Mouse (Mus musculus) limb, embryonic 14.5 days (tissue): ENCODE measurements around the gene Zfp617. TPM values are rescaled to one million over a fixed set of nuclear protein-coding genes. Genes with fewer than 3 reads are reported as not detected.

Experiments used
- ATAC-seq: fragments of 200-750 bp; cut with Nextera tagmentation; 2 replicates; pipeline ENCODE4 v1.8.0; 2017; ENCODE audit warnings: low read depth, moderate number of reproducible peaks, moderate TSS enrichment; ENCODE audit not compliant: low FRiP score
- DNase-seq: peaks from one replicate; pipeline ENCODE4 v3.0.0-alpha.2; 2015; ENCODE audit warnings: low spot score
- H3K27ac ChIP-seq: fragments of 300-500 bp; sonication (generic); replicated peaks from 2 replicates; pipeline ENCODE4 v1.5.1; 2014; ENCODE audit warnings: low read depth, mild to moderate bottlenecking, low read length, moderate library complexity, mixed read lengths
- H3K27me3 ChIP-seq: fragments of 300-500 bp; sonication (generic); 2 replicates; pipeline ENCODE4 v1.6.1; 2014; ENCODE audit warnings: low read length, mixed read lengths; ENCODE audit not compliant: control insufficient read depth, insufficient read depth
- H3K36me3 ChIP-seq: fragments of 300-500 bp; sonication (generic); 2 replicates; pipeline ENCODE4 v1.6.1; 2014; ENCODE audit warnings: mild to moderate bottlenecking, low read length, moderate library complexity, mixed read lengths; ENCODE audit not compliant: control insufficient read depth, insufficient read depth
- H3K4me1 ChIP-seq: fragments of 300-500 bp; sonication (generic); 2 replicates; pipeline ENCODE4 v1.6.1; 2014; ENCODE audit warnings: antibody characterized with exemption, low read length, mixed read lengths; ENCODE audit not compliant: control insufficient read depth, insufficient read depth
- H3K4me2 ChIP-seq: fragments of 300-500 bp; sonication (generic); replicated peaks from 2 replicates; pipeline ENCODE4 v1.6.1; 2014; ENCODE audit warnings: low read depth, mild to moderate bottlenecking, low read length, moderate library complexity; ENCODE audit not compliant: severe bottlenecking
- H3K4me3 ChIP-seq: fragments of 300-500 bp; sonication (generic); replicated peaks from 2 replicates; pipeline ENCODE4 v1.5.1; 2014; ENCODE audit warnings: low read length
- H3K9ac ChIP-seq: fragments of 300-500 bp; sonication (generic); 2 replicates; pipeline ENCODE4 v1.6.1; 2014; ENCODE audit warnings: mild to moderate bottlenecking, low read depth, low read length, moderate library complexity; ENCODE audit not compliant: severe bottlenecking
- H3K9me3 ChIP-seq: fragments of 300-500 bp; sonication (generic); 2 replicates; pipeline ENCODE4 v1.6.1; 2016; ENCODE audit warnings: low read length; ENCODE audit not compliant: control insufficient read depth
- POLR2A ChIP-seq: fragments of 200-500 bp; IDR thresholded peaks from 2 replicates; pipeline ENCODE4 v1.8.0; 2012; ENCODE audit warnings: inconsistent platforms, mild to moderate bottlenecking, moderate library complexity, borderline replicate concordance; ENCODE audit not compliant: insufficient read depth, insufficient read length; ENCODE audit errors: extremely low read depth
- WGBS: fragments of 180-500 bp; shearing (Covaris S2); extraction: QIAGEN DNeasy Blood & Tissue Kit; methylation state at CpG from one replicate; pipeline ENCODE4 v1.1.7; 2014; 5-methylcytosine and 5-hydroxymethylcytosine counted together
- polyA plus RNA-seq, 2 experiments: library from polyadenylated mRNA; depleted of rRNA in 1 of 2; stranded (reverse) in 1 of 2; unstranded in 1 of 2; fragments of >200 nt; fragmentation: Nextera tagmentation in 1 of 2; extraction: Ambion mirVana in 1 of 2; gene quantifications; 2 replicates each; pipeline versions ENCODE4 v1.2.1 to v1.2.3; 2012 to 2014

Zfp617 gene
- polyA plus RNA-seq, 2 experiments = 14.9 to 21.2 TPM

DNA sequence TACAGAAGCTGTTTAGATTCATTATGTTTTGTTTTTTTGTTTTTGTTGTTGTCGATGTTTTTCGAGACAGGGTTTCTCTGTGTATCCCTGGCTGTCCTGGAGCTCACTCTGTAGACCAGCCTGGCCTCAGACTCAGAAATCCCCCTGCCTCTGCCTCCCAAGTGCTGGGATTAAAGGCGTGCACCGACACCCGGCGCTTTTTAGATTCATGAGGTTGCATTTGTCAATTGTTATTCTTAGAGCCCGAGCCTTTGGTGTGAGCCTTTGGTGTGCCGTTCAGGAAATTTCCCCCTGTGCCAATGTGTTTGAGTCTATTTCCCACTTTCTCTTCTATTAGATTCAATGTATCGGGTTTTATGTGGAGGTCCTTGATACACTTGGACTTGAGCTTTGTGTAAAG lies 46.2 kb downstream of the Zfp617 start:
- 98% methylated on average over 9 of the region's 9 CpGs for WGBS
- H3K36me3 ChIP-seq = 0 out of 2 replicates have a peak, but pooled peaks cover 2% of the 10 kb centered on the region
- no peak overlapping the region for H3K4me3 ChIP-seq
- DNase-seq (no peak), ATAC-seq (no peak)
- no peak overlapping the region for H3K9ac ChIP-seq
- H3K4me1 ChIP-seq = peaks cover 4% of the 10 kb centered on the region; the same call in 1 of the 2 replicates
- H3K9me3 ChIP-seq = peaks cover 15% of the 10 kb centered on the region
- H3K27ac ChIP-seq = no peak overlapping the region
- no peaks in the 10 kb centered on the region for H3K27me3 ChIP-seq
- TF ChIP-seq POLR2A = no peak
- H3K4me2 ChIP-seq = no peak overlapping the region

DNA sequence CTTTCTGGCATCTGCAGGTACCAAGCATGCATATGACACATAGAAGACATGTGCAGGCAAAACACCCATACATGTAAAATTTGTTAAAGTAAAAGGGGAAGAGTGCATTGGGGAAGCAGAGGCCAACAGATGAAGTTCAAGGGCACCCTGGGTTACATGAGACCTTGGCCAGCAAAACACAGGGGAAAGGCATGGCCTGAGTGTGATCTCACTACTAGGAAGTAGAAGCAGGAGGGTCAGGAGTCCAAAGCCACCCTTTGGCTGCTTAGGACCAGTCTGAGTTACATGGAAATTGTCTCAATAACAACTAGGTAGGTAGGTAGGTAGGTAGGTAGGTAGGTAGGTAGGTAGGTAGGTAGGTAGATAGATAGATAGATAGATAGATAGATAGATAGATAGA lies 52.0 kb downstream of the Zfp617 start:
- peaks cover 6% of the 10 kb centered on the region for H3K36me3 ChIP-seq
- ATAC-seq = no peak
- DNase-seq = no peak

DNA sequence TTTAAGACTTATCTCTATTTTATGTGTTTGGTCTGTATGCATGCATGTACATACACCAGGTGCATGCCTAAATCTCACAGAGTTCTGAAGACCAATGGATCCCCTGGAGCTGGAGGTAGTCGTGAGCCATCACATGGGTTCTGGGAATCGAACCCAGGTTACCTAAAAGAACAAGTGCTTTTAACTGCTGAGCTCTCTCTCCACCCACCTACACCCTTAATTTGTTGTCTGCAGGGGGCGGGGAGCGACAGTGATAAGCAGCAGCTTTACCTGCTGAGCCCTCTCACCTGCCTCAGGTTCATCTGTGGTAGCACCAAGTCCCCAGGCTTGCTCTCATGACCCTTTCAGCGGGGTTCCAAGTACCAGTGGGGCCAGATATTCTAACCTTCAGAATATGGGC lies 53.4 kb downstream of the Zfp617 start:
- no peak overlapping the region for H3K4me3 ChIP-seq
- 94% methylated on average over 5 of the region's 5 CpGs for WGBS
- no peak overlapping the region for H3K27ac ChIP-seq
- no peak overlapping the region for H3K9ac ChIP-seq
- TF ChIP-seq POLR2A = no peak
- ATAC-seq (no peak), DNase-seq (no peak)
- no peak overlapping the region for H3K4me2 ChIP-seq
- H3K9me3 ChIP-seq = peaks cover 5% of the 10 kb centered on the region; the same call in 1 of the 2 replicates
- H3K36me3 ChIP-seq = peaks cover 18% of the 10 kb centered on the region
- no peaks in the 10 kb centered on the region for H3K27me3 ChIP-seq
- no peaks in the 10 kb centered on the region for H3K4me1 ChIP-seq

More for the DNA sequence above, 52.0 kb downstream of the Zfp617 start:
- Histone ChIP-seq H3K4me2 (no peak overlapping the region), H3K9me3 (peaks cover 10% of the 10 kb centered on the region; the same call in 1 of the 2 replicates), H3K27me3 (no peaks in the 10 kb centered on the region), H3K4me1 (no peaks in the 10 kb centered on the region), H3K9ac (no peak overlapping the region), H3K27ac (no peak overlapping the region), H3K4me3 (no peak overlapping the region)
- no peak for TF ChIP-seq POLR2A

DNA sequence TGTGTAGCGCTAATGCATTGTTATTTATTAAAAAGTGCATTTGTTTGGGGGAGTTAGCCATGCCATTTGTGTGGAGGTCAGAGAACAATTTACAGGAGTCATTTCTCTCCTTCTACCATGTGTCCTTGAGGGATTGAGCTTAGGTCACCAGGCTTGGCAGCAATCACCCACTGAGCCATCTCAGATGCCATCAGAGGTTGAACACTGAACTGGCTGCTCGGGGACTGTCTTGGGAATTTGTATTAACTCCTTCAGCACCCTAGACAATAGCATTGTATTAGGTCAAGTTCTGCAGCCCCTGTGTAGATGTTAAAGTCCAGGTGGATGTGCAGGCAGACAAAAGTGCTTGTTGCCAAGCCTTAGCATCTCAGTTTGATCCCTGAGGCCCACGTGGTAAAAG lies 55.6 kb downstream of the Zfp617 start:
- Histone ChIP-seq H3K36me3 (peaks cover 40% of the 10 kb centered on the region), H3K27me3 (no peaks in the 10 kb centered on the region), H3K9ac (no peak overlapping the region), H3K4me3 (no peak overlapping the region), H3K4me2 (no peak overlapping the region), H3K27ac (no peak overlapping the region), H3K4me1 (no peaks in the 10 kb centered on the region), H3K9me3 (peaks cover 9% of the 10 kb centered on the region)
- no peak for DNase-seq
- TF ChIP-seq POLR2A = no peak
- ATAC-seq = no peak
- 92% methylated on average over 3 of the region's 3 CpGs for WGBS

DNA sequence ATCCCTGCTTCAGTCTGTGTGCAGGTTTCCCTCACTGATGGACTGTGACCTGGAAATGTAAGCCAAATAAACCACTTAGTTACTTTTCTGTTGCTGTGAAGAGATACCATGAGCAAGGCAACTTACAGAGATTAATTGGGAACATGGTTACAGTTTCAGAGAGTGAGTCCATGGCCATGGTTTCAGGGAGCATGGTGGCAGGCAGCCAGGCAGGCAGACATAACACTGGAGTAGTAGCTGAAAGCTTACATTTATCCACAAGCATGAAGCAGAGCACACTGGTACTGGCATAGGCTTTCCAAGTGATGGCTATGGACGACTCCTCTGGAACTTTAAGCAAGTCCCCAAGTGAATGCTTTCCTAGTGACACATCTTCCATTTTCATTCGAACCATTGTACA lies 56.7 kb downstream of the Zfp617 start:
- Histone ChIP-seq H3K36me3 (peaks cover 48% of the 10 kb centered on the region), H3K27me3 (no peaks in the 10 kb centered on the region), H3K4me1 (no peaks in the 10 kb centered on the region), H3K9me3 (peaks cover 9% of the 10 kb centered on the region), H3K4me2 (no peak overlapping the region), H3K9ac (no peak overlapping the region), H3K4me3 (no peak overlapping the region), H3K27ac (no peak overlapping the region)
- 88% methylated on average over 2 of the region's 2 CpGs for WGBS
- DNase-seq (no peak), ATAC-seq (no peak)
- TF ChIP-seq POLR2A = no peak

DNA sequence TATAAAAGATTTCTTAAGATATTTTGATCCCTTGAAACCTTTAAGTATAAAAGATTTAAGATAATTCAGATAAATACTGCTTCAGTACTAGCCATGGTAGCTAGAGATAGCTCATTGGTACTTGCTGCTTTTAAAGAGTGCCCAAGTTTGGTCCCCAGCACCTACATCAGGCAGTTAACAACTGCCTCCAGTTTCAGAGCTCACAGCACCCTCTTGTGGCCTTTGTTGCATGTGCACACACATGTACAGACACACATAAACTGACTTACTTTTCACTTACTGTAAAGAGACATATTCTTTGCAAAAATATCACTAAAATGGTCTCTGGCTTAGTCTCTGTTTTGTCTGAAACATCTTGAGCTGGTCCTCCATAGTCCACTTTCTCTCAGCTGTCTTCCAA lies 58.0 kb downstream of the Zfp617 start:
- DNase-seq = no peak
- no peak for TF ChIP-seq POLR2A
- Histone ChIP-seq H3K36me3 (peaks cover 51% of the 10 kb centered on the region), H3K9ac (no peak overlapping the region), H3K9me3 (peaks cover 9% of the 10 kb centered on the region), H3K27me3 (no peaks in the 10 kb centered on the region), H3K4me3 (no peak overlapping the region), H3K4me2 (no peak overlapping the region), H3K4me1 (no peaks in the 10 kb centered on the region), H3K27ac (no peak overlapping the region)
- no peak for ATAC-seq
